Mouse (Mus musculus) limb, embryonic 15.5 days (tissue): Measurements from ENCODE around the gene Mical3. TPM values are rescaled to one million over a fixed set of nuclear protein-coding genes. Genes with fewer than 3 reads are reported as not detected.

Experiments used
- ATAC-seq: fragments of 200-750 bp; cut with Nextera tagmentation; 2 replicates; pipeline ENCODE4 v1.8.0; 2017; ENCODE audit warnings: low read depth, moderate TSS enrichment; ENCODE audit not compliant: insufficient number of reproducible peaks, low FRiP score, low TSS enrichment
- H3K27ac ChIP-seq: fragments of 300-500 bp; sonication (generic); 2 replicates; pipeline ENCODE4 v1.5.1; 2015; ENCODE audit warnings: moderate library complexity, mild to moderate bottlenecking, inconsistent platforms
- H3K27me3 ChIP-seq: fragments of 300-500 bp; sonication (generic); 2 replicates; pipeline ENCODE4 v1.6.1; 2015; ENCODE audit warnings: inconsistent platforms
- H3K36me3 ChIP-seq: fragments of 300-500 bp; sonication (generic); 2 replicates; pipeline ENCODE4 v1.6.1; 2015; ENCODE audit warnings: inconsistent platforms
- H3K4me1 ChIP-seq: fragments of 300-500 bp; sonication (generic); 2 replicates; pipeline ENCODE4 v1.6.1; 2015; ENCODE audit warnings: inconsistent platforms
- H3K4me2 ChIP-seq: fragments of 300-500 bp; sonication (generic); 2 replicates; pipeline ENCODE4 v1.6.1; 2015; ENCODE audit warnings: mild to moderate bottlenecking, inconsistent platforms
- H3K4me3 ChIP-seq: fragments of 300-500 bp; sonication (generic); 2 replicates; pipeline ENCODE4 v1.5.1; 2015; ENCODE audit warnings: mild to moderate bottlenecking, inconsistent platforms
- H3K9ac ChIP-seq: fragments of 300-500 bp; sonication (generic); 2 replicates; pipeline ENCODE4 v1.6.1; 2015; ENCODE audit warnings: inconsistent platforms
- H3K9me3 ChIP-seq: fragments of 300-500 bp; sonication (generic); 2 replicates; pipeline ENCODE4 v1.6.1; 2016; ENCODE audit warnings: inconsistent platforms
- WGBS: fragments of 180-500 bp; shearing (Covaris S2); methylation state at CpG from one replicate; pipeline ENCODE4 v1.1.7; 2015; 5-methylcytosine and 5-hydroxymethylcytosine counted together
- polyA plus RNA-seq: library from polyadenylated mRNA; unstranded; fragments of >200 nt; fragmentation: Nextera tagmentation; extraction: Ambion mirVana; gene quantifications from 2 replicates; pipeline ENCODE4 v1.2.1, GENCODE M21; 2015

Mical3 gene
- polyA plus RNA-seq, 1 experiment from 2014 or later: 9.7 TPM

GRCm38 (mm10) chr6:121105726-121106125, 25.1 kb downstream of the Mical3 start:
- 65% methylated on average over 4 of the region's 4 CpGs for WGBS
- no peak for ATAC-seq

GRCm38 (mm10) chr6:121103406-121104171, 27.2 kb downstream of the Mical3 start:
- no peak overlapping the region for H3K9ac ChIP-seq
- ATAC-seq: no peak
- H3K4me2 ChIP-seq: no peak overlapping the region
- no peak overlapping the region for H3K27ac ChIP-seq
- peaks cover 19% of the 10 kb centered on the region for H3K4me1 ChIP-seq
- H3K36me3 ChIP-seq: no peaks in the 10 kb centered on the region; the same call in 1 of the 2 replicates
- H3K27me3 ChIP-seq: no peaks in the 10 kb centered on the region
- no peak overlapping the region for H3K4me3 ChIP-seq
- no peaks in the 10 kb centered on the region for H3K9me3 ChIP-seq
- 83% methylated on average over 14 of the region's 14 CpGs for WGBS

More at GRCm38 (mm10) chr6:121105726-121106125, 25.1 kb downstream of the Mical3 start:
- Histone ChIP-seq H3K36me3 (no peaks in the 10 kb centered on the region; the same call in 1 of the 2 replicates), H3K27me3 (no peaks in the 10 kb centered on the region), H3K27ac (no peak overlapping the region), H3K9ac (no peak overlapping the region), H3K4me1 (peaks cover 29% of the 10 kb centered on the region), H3K4me3 (no peak overlapping the region), H3K4me2 (no peak overlapping the region), H3K9me3 (no peaks in the 10 kb centered on the region)

- no peaks in the 10 kb centered on the region; the same call in 1 of the 2 replicates for H3K36me3 ChIP-seq
- H3K27me3 ChIP-seq: no peaks in the 10 kb centered on the region
- H3K4me1 ChIP-seq: peaks cover 15% of the 10 kb centered on the region
- no peak for ATAC-seq
- 75% methylated on average over 10 of the region's 10 CpGs for WGBS
- H3K4me2 ChIP-seq: no peak overlapping the region
- no peak overlapping the region for H3K27ac ChIP-seq
- H3K9ac ChIP-seq: no peak overlapping the region
- no peak overlapping the region for H3K4me3 ChIP-seq
- no peaks in the 10 kb centered on the region for H3K9me3 ChIP-seq
These were observed 27.9 kb downstream of the Mical3 start for GRCm38 (mm10) chr6:121102941-121103340.

- WGBS: 94% methylated on average over 2 of the region's 2 CpGs
- ATAC-seq: no peak
These were observed 28.7 kb downstream of the Mical3 start for GRCm38 (mm10) chr6:121102084-121102483.

GRCm38 (mm10) chr6:121101201-121101600, 29.6 kb downstream of the Mical3 start:
- Histone ChIP-seq H3K27ac (no peak overlapping the region), H3K36me3 (no peaks in the 10 kb centered on the region), H3K4me1 (peaks cover 15% of the 10 kb centered on the region), H3K4me2 (no peak overlapping the region), H3K27me3 (no peaks in the 10 kb centered on the region), H3K4me3 (no peak overlapping the region), H3K9ac (no peak overlapping the region), H3K9me3 (no peaks in the 10 kb centered on the region)
- WGBS: 88% methylated on average over 5 of the region's 5 CpGs
- no peak for ATAC-seq

More at GRCm38 (mm10) chr6:121102084-121102483, 28.7 kb downstream of the Mical3 start:
- Histone ChIP-seq H3K27ac (no peak overlapping the region), H3K9ac (no peak overlapping the region), H3K27me3 (no peaks in the 10 kb centered on the region), H3K9me3 (no peaks in the 10 kb centered on the region), H3K4me2 (no peak overlapping the region), H3K36me3 (no peaks in the 10 kb centered on the region), H3K4me3 (no peak overlapping the region), H3K4me1 (peaks cover 15% of the 10 kb centered on the region)

- no peak overlapping the region for H3K27ac ChIP-seq
- no peaks in the 10 kb centered on the region for H3K9me3 ChIP-seq
- no peak overlapping the region for H3K4me2 ChIP-seq
- H3K4me3 ChIP-seq: no peak overlapping the region
- no peak for ATAC-seq
- peaks cover 6% of the 10 kb centered on the region for H3K4me1 ChIP-seq
- no peaks in the 10 kb centered on the region for H3K27me3 ChIP-seq
- no peaks in the 10 kb centered on the region for H3K36me3 ChIP-seq
- 88% methylated on average over 7 of the region's 7 CpGs for WGBS
- no peak overlapping the region for H3K9ac ChIP-seq
These were observed 31.0 kb downstream of the Mical3 start for GRCm38 (mm10) chr6:121099831-121100230.

GRCm38 (mm10) chr6:121099228-121099608, 31.6 kb downstream of the Mical3 start:
- H3K36me3 ChIP-seq: no peaks in the 10 kb centered on the region
- no peak overlapping the region for H3K4me2 ChIP-seq
- H3K9ac ChIP-seq: no peak overlapping the region
- H3K27ac ChIP-seq: no peak overlapping the region
- no peak overlapping the region for H3K4me3 ChIP-seq
- H3K4me1 ChIP-seq: peaks cover 6% of the 10 kb centered on the region
- no peaks in the 10 kb centered on the region for H3K27me3 ChIP-seq
- no peaks in the 10 kb centered on the region for H3K9me3 ChIP-seq
- WGBS: 82% methylated on average over 4 of the region's 4 CpGs
- ATAC-seq: no peak

- no peak overlapping the region for H3K27ac ChIP-seq
- H3K36me3 ChIP-seq: no peaks in the 10 kb centered on the region
- H3K9ac ChIP-seq: no peak overlapping the region
- H3K4me1 ChIP-seq: peaks cover 6% of the 10 kb centered on the region
- no peak overlapping the region for H3K4me2 ChIP-seq
- ATAC-seq: no peak
- H3K9me3 ChIP-seq: no peaks in the 10 kb centered on the region
- WGBS: 76% methylated on average over 9 of the region's 9 CpGs
- H3K27me3 ChIP-seq: no peaks in the 10 kb centered on the region
- no peak overlapping the region for H3K4me3 ChIP-seq
These were observed 32.1 kb downstream of the Mical3 start for GRCm38 (mm10) chr6:121098511-121099227.

- ATAC-seq: no peak
- H3K36me3 ChIP-seq: no peaks in the 10 kb centered on the region
- H3K9me3 ChIP-seq: no peaks in the 10 kb centered on the region
- H3K27me3 ChIP-seq: no peaks in the 10 kb centered on the region
- H3K9ac ChIP-seq: no peak overlapping the region
- peaks cover 3% of the 10 kb centered on the region for H3K4me1 ChIP-seq
- H3K4me2 ChIP-seq: no peak overlapping the region
- 84% methylated on average over 9 of the region's 9 CpGs for WGBS
- no peak overlapping the region for H3K4me3 ChIP-seq
- no peak overlapping the region for H3K27ac ChIP-seq
These were observed 32.7 kb downstream of the Mical3 start for GRCm38 (mm10) chr6:121098109-121098508.

GRCm38 (mm10) chr6:121096862-121097261, 33.9 kb downstream of the Mical3 start:
- ATAC-seq: no peak
- no peaks in the 10 kb centered on the region for H3K27me3 ChIP-seq
- no peaks in the 10 kb centered on the region for H3K36me3 ChIP-seq
- no peak overlapping the region for H3K27ac ChIP-seq
- WGBS: 73% methylated on average over 8 of the region's 8 CpGs
- H3K9me3 ChIP-seq: no peaks in the 10 kb centered on the region
- no peak overlapping the region for H3K9ac ChIP-seq
- H3K4me1 ChIP-seq: no peaks in the 10 kb centered on the region
- H3K4me3 ChIP-seq: no peak overlapping the region
- no peak overlapping the region for H3K4me2 ChIP-seq

GRCm38 (mm10) chr6:121096390-121096789, 34.4 kb downstream of the Mical3 start:
- ATAC-seq: no peak
- Histone ChIP-seq H3K27me3 (no peaks in the 10 kb centered on the region), H3K4me3 (no peak overlapping the region), H3K9ac (no peak overlapping the region), H3K4me2 (no peak overlapping the region), H3K9me3 (no peaks in the 10 kb centered on the region), H3K4me1 (no peaks in the 10 kb centered on the region), H3K36me3 (no peaks in the 10 kb centered on the region), H3K27ac (no peak overlapping the region)
- 85% methylated on average over 8 of the region's 8 CpGs for WGBS

- Histone ChIP-seq H3K4me1 (no peaks in the 10 kb centered on the region), H3K27me3 (no peaks in the 10 kb centered on the region), H3K9ac (no peak overlapping the region), H3K4me3 (no peak overlapping the region), H3K36me3 (no peaks in the 10 kb centered on the region), H3K4me2 (no peak overlapping the region), H3K9me3 (no peaks in the 10 kb centered on the region), H3K27ac (no peak overlapping the region)
- no peak for ATAC-seq
- 81% methylated on average over 8 of the region's 8 CpGs for WGBS
These were observed 37.0 kb downstream of the Mical3 start for GRCm38 (mm10) chr6:121093662-121094408.
